Mouse (Mus musculus) CH12.LX (cell line): Measurements from ENCODE around the gene Fam234b.

ENCODE experiments used
- EP300 ChIP-seq: IDR thresholded peaks from 2 replicates; pipeline ENCODE4 v1.6.1; 2011; ENCODE audit warnings: low read length, improper control_type of control experiment
- POLR2A ChIP-seq: IDR thresholded peaks from 2 replicates; pipeline ENCODE4 v1.6.1; 2011; ENCODE audit warnings: low read depth, mild to moderate bottlenecking, improper control_type of control experiment, low read length
- POLR2AphosphoS2 ChIP-seq: IDR thresholded peaks from 2 replicates; pipeline ENCODE4 v1.6.1; 2011; ENCODE audit warnings: low read depth, low read length, improper control_type of control experiment
- TBP ChIP-seq: conservative IDR thresholded peaks from 2 replicates; pipeline ENCODE4 v1.6.1; 2011; ENCODE audit warnings: low read depth, low read length, improper control_type of control experiment
- USF2 ChIP-seq: conservative IDR thresholded peaks from 2 replicates; pipeline ENCODE4 v1.6.1; 2011; ENCODE audit warnings: low read depth, low read length, improper control_type of control experiment
- ZC3H11A ChIP-seq: IDR thresholded peaks from 2 replicates; pipeline ENCODE4 v1.6.1; 2012; ENCODE audit warnings: low read depth, mild to moderate bottlenecking, inconsistent platforms, low read length, improper control_type of control experiment

DNA sequence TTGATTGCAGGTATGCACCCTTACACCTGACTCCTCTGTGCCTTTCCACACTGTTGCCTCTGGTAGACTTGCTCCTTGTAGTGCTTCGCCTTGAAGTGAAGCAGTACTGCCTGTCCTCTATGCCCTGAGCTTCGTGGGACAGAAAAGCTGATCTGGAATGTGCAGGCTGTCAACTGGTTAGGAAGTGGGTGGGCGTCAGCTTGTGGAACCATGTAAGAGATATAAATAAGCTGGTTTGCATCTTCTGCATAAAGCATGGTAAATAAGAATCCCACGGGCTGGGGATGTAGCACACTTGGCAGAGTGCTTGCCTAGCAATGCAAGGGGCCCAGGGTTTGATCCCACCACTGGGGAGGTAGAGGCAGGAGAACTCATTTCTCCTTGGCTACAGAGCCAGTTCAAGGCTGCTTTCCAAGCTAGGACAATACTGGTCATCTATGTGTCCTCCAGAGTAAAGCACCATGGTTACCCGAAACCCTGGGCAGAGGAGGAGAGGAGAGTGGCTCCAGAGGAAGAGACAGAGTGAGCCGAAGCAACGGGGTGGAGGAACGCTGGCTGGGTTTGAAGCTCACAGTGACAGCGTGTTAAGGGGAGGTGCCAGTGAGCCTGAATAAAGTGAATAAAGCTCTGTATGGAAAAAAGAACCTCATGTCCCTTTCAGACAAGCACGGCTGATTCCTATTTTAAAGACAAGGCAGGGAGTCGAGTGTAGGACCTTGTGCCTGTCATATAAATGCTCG is 34.8 kb downstream of the Fam234b start:
- TF ChIP-seq ZC3H11A, result no peak
- TF ChIP-seq POLR2AphosphoS2, result no peak
- no peak for TF ChIP-seq POLR2A
- TF ChIP-seq USF2, result no peak
- TF ChIP-seq EP300, result no peak
- no peak for TF ChIP-seq TBP
